Comparison of ENCODE assay signal across 17 mouse cellular contexts in the genomic region with DNA sequence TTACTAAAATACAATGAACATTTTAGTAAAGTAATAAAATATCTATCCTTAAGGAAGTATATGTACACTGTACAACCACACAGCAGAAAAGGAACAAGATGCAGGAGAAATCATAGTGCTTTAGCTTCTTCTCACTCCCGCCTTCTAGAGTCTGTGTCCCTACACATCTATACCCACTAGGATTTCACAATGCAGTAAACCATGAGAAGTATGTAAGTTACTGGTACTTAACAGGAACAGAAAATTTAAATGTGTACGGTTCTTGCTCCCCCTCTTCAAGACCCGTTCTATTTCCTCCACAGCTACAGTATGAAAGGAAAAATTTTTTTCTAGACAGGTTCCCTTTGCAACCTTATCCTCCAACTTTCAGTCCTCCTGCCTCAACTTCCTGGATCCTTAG.
"Had no signal": no experiment of that assay in that cellular context is flagged by ENCODE, and none has a peak within 500 bp of the region (broad histone marks: within the 10 kb centered on the region; RNA-seq: fewer than 3 reads in every experiment).

No protein-coding gene starts in this region.

- ATAC-seq: midbrain, embryonic 13.5 days; midbrain, embryonic 16.5 days had no signal

- H3K27me3 ChIP-seq: liver, embryonic 13.5 days; megakaryocyte, embryonic 14.5 days; midbrain, embryonic 13.5 days had no signal

- H3K4me3 ChIP-seq: left cerebral cortex, adult 2 months; liver, embryonic 13.5 days; megakaryocyte, embryonic 14.5 days; midbrain, embryonic 10.5 days; midbrain, embryonic 13.5 days had no signal

- H3K9ac ChIP-seq: liver, embryonic 13.5 days; midbrain, embryonic 13.5 days had no signal

- H3K27ac ChIP-seq: left cerebral cortex, adult 2 months; liver, embryonic 13.5 days; midbrain, embryonic 10.5 days; midbrain, embryonic 13.5 days; stomach, postnatal 0 days had no signal

- H3K4me2 ChIP-seq: liver, embryonic 13.5 days; midbrain, embryonic 13.5 days had no signal

- H3K4me1 ChIP-seq: liver, embryonic 13.5 days had no signal

- DNase-seq: kidney, adult 9 months; kidney, postnatal 14 days; kidney, postnatal 4 days; layer of hippocampus, postnatal 36 days; liver, embryonic 13.5 days; lung, adult 2 months; lung, postnatal 14 days; lung, postnatal 4 days; thymus, adult 2 months; thymus, postnatal 14 days; thymus, postnatal 4 days had no signal

- H3K9me3 ChIP-seq: liver, embryonic 13.5 days; megakaryocyte, embryonic 14.5 days; midbrain, embryonic 10.5 days; midbrain, embryonic 13.5 days had no signal

- H3K36me3 ChIP-seq: liver, embryonic 13.5 days; midbrain, embryonic 10.5 days; midbrain, embryonic 13.5 days had no signal
